Mouse (Mus musculus): ENCODE results near the gene Iqgap2. TPM values are rescaled to one million over a fixed set of nuclear protein-coding genes. Genes with fewer than 3 reads are reported as not detected.

The Iqgap2 gene
- polyA plus RNA-seq, 1 experiment from 2014 or later: 3.8 TPM

DNA sequence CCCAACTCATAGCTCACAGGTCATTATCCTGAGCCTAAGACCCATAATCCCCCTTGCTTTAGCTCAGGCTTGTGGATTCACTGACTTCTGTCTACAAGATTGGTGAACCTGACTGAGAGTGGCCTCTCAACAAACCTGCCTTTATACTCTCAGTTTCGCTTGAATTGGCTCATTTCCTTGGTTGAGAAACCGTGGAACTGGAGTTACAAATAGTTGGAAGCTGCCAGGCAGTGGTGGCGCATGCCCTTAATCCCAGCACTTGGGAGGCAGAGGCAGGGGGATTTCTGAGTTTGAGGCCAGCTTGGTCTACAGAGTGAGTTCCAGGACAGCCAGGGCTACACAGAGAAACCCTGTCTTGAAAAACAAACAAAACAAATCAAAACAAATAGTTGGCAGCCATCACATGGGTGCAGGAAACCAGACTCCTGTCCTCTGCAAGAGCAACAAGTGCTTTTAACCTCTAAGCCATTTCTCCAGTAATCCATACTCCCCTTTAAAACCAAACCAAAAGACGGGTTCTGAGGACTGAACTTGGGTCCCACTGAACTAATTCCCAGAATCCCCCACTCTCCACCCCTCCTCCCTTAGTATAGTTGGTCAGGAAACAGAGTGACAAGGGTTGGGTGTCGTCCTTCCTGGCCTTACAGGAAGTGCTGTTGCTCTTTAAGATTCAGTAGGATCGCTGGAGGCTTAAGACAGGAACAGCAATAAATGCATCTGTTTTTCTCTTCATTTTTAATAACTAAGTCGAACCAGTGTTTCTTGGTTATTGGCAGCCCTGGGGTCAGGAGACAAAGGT is 239.7 kb downstream of the Iqgap2 start:
- no peak for DNase-seq (ENCODE audit: low spot score)
- Histone ChIP-seq H3K27ac (no peak overlapping the region), H3K9ac (no peak overlapping the region), H3K4me1 (replicated peaks; ENCODE audit: control insufficient read depth, insufficient read depth, low read length) (no peaks in the 10 kb centered on the region), H3K4me3 (replicated peaks; ENCODE audit: low read length) (no peak overlapping the region), H3K4me2 (replicated peaks) (no peak overlapping the region), H3K27me3 (ENCODE audit: control insufficient read depth, insufficient read depth, low read length) (no peaks in the 10 kb centered on the region), H3K9me3 (ENCODE audit: control insufficient read depth, low read length) (no peaks in the 10 kb centered on the region), H3K36me3 (replicated peaks; ENCODE audit: control insufficient read depth, insufficient read depth) (no peaks in the 10 kb centered on the region)
- 85% methylated on average over 7 of the region's 7 CpGs for WGBS
- ATAC-seq (ENCODE audit: low FRiP score): no peak

DNA sequence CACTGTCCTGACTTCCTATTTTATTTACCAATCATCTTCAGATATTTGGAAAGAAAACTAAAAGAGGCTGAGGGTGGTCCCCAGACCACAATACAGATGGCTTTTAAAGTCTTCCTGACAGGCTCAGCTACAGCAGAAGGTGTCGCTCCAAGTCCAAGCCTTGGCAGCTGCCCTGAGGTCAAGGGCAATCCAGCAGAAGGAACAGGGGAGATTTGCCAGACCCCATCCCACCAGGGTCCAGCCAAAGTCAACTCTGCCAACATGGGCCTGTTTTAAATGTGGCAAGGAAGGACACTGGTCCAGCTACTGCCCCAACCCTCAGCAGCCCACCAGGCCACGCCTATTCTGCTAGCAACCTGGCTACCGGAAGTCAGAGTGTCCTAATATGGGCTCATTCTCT is 241.8 kb downstream of the Iqgap2 start:
- no peaks in the 10 kb centered on the region for H3K27me3 ChIP-seq (ENCODE audit: control insufficient read depth, insufficient read depth, low read length)
- no peak overlapping the region for H3K4me3 ChIP-seq (replicated peaks; ENCODE audit: low read length)
- no peaks in the 10 kb centered on the region for H3K36me3 ChIP-seq (replicated peaks; ENCODE audit: control insufficient read depth, insufficient read depth)
- WGBS: 98% methylated on average over 3 of the region's 3 CpGs
- no peak overlapping the region for H3K27ac ChIP-seq
- H3K4me1 ChIP-seq (replicated peaks; ENCODE audit: control insufficient read depth, insufficient read depth, low read length): no peaks in the 10 kb centered on the region
- DNase-seq (ENCODE audit: low spot score) (no peak), ATAC-seq (ENCODE audit: low FRiP score) (no peak)
- no peaks in the 10 kb centered on the region for H3K9me3 ChIP-seq (ENCODE audit: control insufficient read depth, low read length)
- H3K4me2 ChIP-seq (replicated peaks): no peak overlapping the region
- no peak overlapping the region for H3K9ac ChIP-seq

DNA sequence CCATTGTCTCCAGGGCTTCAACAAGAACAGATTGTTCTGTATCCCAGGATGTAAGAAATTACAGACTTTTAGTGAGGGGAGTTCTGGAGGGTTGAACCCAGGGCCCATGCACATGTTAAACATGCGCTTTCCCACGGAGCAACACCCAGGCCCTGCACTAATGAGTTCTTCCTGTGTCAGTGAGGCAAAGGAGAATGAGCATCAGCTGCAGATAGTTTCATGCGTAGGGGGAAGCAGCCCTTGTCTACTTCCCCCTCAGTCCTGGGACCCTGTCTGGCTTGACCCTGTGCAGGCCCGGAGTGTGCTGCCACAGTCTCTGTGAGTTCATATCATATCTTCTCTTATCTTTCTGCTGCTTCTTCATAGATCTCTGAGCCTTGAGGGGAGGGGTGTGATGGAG is 244.5 kb downstream of the Iqgap2 start:
- DNase-seq (ENCODE audit: low spot score): no peak
- Histone ChIP-seq H3K36me3 (replicated peaks; ENCODE audit: control insufficient read depth, insufficient read depth) (no peaks in the 10 kb centered on the region), H3K27ac (no peak overlapping the region), H3K4me2 (replicated peaks) (no peak overlapping the region), H3K4me3 (replicated peaks; ENCODE audit: low read length) (no peak overlapping the region), H3K9ac (no peak overlapping the region), H3K9me3 (ENCODE audit: control insufficient read depth, low read length) (no peaks in the 10 kb centered on the region), H3K4me1 (replicated peaks; ENCODE audit: control insufficient read depth, insufficient read depth, low read length) (peaks cover 4% of the 10 kb centered on the region; the same call in 1 of the 2 replicates), H3K27me3 (ENCODE audit: control insufficient read depth, insufficient read depth, low read length) (no peaks in the 10 kb centered on the region)
- ATAC-seq (ENCODE audit: low FRiP score): no peak
- 88% methylated on average over 4 of the region's 4 CpGs for WGBS

DNA sequence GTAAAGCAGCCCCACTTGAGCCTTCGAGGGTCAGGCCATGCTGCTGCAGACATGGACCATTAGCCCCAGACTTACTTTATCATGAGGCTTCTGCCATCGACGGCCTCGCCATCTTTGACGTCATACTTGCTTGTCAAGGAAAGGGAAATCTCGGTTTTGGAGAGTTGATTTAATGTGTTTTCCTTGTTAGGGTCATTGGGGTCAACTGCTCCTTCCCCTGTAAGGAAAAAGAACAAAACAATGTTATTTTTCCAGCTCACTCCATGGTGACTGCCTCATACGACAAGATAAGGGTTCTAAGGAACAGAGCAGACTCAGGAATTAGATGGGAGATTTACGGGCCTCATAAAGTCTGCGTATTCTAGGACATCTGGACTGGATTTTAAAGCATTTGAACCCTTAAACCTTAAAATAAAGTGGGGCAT is 245.0 kb downstream of the Iqgap2 start:
- Histone ChIP-seq H3K9ac (no peak overlapping the region), H3K4me2 (replicated peaks) (no peak overlapping the region), H3K27me3 (ENCODE audit: control insufficient read depth, insufficient read depth, low read length) (no peaks in the 10 kb centered on the region), H3K36me3 (replicated peaks; ENCODE audit: control insufficient read depth, insufficient read depth) (no peaks in the 10 kb centered on the region), H3K4me1 (replicated peaks; ENCODE audit: control insufficient read depth, insufficient read depth, low read length) (peaks cover 4% of the 10 kb centered on the region; the same call in 1 of the 2 replicates), H3K9me3 (ENCODE audit: control insufficient read depth, low read length) (no peaks in the 10 kb centered on the region), H3K4me3 (replicated peaks; ENCODE audit: low read length) (no peak overlapping the region), H3K27ac (no peak overlapping the region)
- ATAC-seq (ENCODE audit: low FRiP score) (no peak), DNase-seq (ENCODE audit: low spot score) (no peak)
- WGBS: 72% methylated on average over 9 of the region's 9 CpGs

DNA sequence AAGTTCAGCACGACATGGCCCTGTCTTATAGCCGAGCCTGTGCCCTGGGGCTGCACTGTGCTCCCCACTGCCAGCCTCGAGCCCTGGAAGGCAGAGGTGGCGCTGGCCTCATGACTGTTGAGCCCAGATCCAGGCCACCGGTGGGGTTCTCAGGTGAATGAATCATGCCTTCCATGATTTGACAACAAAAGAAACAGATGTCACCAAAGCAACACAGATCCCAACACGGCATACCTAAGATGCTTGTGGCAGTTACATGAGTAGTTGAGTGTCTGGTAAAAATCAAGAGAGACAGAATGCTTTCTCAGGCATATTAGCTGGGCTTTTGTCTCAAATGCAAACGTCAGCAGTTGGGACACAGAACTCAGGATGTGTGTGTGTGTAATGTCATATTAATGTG is 248.0 kb downstream of the Iqgap2 start:
- no peak overlapping the region for H3K9ac ChIP-seq
- H3K27me3 ChIP-seq (ENCODE audit: control insufficient read depth, insufficient read depth, low read length): no peaks in the 10 kb centered on the region
- H3K9me3 ChIP-seq (ENCODE audit: control insufficient read depth, low read length): no peaks in the 10 kb centered on the region
- no peak overlapping the region for H3K4me2 ChIP-seq (replicated peaks)
- ATAC-seq (ENCODE audit: low FRiP score) (no peak), DNase-seq (ENCODE audit: low spot score) (no peak)
- no peaks in the 10 kb centered on the region for H3K36me3 ChIP-seq (replicated peaks; ENCODE audit: control insufficient read depth, insufficient read depth)
- H3K4me1 ChIP-seq (replicated peaks; ENCODE audit: control insufficient read depth, insufficient read depth, low read length): peaks cover 16% of the 10 kb centered on the region
- no peak overlapping the region for H3K27ac ChIP-seq
- WGBS: 72% methylated on average over 7 of the region's 7 CpGs
- no peak overlapping the region for H3K4me3 ChIP-seq (replicated peaks; ENCODE audit: low read length)

DNA sequence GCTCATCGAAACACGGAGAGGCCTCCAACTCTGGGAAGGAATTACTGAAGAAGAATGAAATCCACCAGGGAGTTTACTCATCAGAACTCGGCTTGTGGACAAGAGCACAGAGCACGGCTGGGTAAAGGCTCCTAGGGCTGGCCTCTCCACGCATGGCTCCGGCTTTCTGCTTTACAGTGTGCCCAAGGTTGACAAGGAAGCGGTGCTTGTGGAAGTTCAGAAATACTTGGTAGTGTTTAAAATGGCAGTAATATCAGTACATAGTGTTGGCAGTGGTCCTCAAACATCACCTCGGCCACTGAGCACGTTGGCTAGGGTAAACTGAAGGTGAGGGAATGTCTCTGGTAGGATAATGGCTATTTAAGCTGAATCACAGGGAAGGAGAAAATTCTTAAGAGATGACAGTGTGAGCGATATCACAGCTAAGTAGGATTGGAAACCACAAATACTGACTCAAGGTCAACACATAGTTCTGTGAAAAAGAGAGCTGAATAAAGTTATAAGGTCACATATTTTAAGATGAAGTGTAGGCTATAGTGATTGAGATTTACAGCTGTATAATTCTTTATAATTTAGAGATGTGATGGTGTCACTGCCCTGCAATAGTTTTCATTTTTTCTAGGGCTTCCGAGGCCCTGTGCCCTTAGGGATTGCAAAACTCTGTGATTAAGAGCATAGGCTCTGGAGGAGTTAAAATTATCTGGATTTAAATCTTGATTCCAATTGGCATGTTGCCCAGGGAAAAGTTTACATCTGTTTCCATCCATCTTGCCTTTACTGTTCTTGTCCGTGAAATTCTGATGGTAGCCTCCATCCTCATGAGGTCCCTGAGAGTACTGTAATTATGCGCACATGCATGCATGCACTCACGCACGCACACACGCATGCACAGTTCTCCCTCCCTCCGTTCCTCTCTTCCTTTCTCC is 250.4 kb downstream of the Iqgap2 start:
- Histone ChIP-seq H3K4me2 (replicated peaks) (no peak overlapping the region), H3K27ac (no peak overlapping the region), H3K4me1 (replicated peaks; ENCODE audit: control insufficient read depth, insufficient read depth, low read length) (peaks cover 18% of the 10 kb centered on the region), H3K36me3 (replicated peaks; ENCODE audit: control insufficient read depth, insufficient read depth) (no peaks in the 10 kb centered on the region), H3K27me3 (ENCODE audit: control insufficient read depth, insufficient read depth, low read length) (no peaks in the 10 kb centered on the region), H3K9ac (no peak overlapping the region), H3K9me3 (ENCODE audit: control insufficient read depth, low read length) (no peaks in the 10 kb centered on the region), H3K4me3 (replicated peaks; ENCODE audit: low read length) (no peak overlapping the region)
- WGBS: 92% methylated on average over 17 of the region's 17 CpGs
- DNase-seq (ENCODE audit: low spot score) (no peak), ATAC-seq (ENCODE audit: low FRiP score) (no peak)

DNA sequence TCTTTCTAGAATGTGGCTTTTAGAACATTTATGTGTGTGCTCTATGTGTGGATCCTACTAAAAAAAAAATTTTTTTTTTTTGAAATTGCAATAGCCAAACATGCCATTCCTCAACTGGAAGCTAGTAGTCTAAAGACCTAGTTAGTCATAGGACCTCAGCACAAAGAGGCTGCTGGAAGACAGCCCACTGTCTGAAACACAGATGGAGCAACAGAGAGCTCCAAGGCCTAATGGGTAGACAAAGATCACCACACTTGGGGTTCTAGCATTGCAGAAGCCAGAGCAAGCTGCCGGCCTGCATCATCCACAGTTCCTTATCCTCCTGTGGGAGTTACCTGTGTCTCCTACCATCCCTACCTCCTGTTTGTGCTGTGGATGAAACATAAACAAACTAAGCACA is 251.3 kb downstream of the Iqgap2 start:
- Histone ChIP-seq H3K9ac (no peak overlapping the region), H3K36me3 (replicated peaks; ENCODE audit: control insufficient read depth, insufficient read depth) (no peaks in the 10 kb centered on the region), H3K9me3 (ENCODE audit: control insufficient read depth, low read length) (no peaks in the 10 kb centered on the region), H3K4me1 (replicated peaks; ENCODE audit: control insufficient read depth, insufficient read depth, low read length) (peaks cover 18% of the 10 kb centered on the region), H3K27ac (no peak overlapping the region), H3K4me2 (replicated peaks) (no peak overlapping the region), H3K27me3 (ENCODE audit: control insufficient read depth, insufficient read depth, low read length) (no peaks in the 10 kb centered on the region), H3K4me3 (replicated peaks; ENCODE audit: low read length) (no peak overlapping the region)
- ATAC-seq (ENCODE audit: low FRiP score) (no peak), DNase-seq (ENCODE audit: low spot score) (no peak)
- WGBS: 67% methylated on average over 1 of the region's 1 CpGs

DNA sequence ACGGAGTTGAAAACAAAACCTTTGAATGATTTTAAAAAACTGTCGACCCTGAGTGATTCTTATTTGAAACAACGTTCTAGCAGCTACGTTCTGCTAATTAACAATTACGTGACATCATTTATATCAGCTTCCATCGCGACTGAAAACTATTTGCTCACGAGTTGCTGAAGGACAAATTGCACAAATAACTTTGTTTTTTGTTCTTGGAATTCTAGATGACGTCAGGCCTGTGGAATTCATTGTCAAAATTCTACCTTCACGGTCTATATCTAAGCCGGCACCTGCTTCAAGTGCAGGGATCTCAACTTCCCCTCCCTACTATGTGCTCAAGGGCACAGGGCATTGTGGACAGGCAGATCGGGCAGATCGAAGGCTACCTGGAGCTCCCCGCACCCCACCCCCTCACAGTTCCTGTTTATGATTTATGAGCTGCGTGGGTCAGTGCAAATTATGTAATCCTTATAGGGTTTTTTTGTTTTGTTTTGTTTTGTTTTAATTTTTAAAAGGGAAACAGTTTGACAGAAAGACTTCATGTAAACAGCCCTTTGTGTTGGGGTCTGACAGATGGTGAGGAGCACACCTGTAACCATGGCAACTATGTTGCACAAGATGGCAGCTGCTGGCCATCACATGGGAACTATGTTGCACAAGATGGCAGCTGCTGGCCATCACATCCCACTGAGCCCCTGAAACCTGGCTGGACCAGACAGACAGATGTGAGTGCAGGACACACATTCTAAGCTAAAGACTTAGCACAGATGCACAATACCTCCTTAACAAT is 252.2 kb downstream of the Iqgap2 start:
- H3K27ac ChIP-seq: peak overlapping the region; percentile 65; the same call in 1 of the 2 replicates
- peaks cover 18% of the 10 kb centered on the region for H3K4me1 ChIP-seq (replicated peaks; ENCODE audit: control insufficient read depth, insufficient read depth, low read length)
- no peaks in the 10 kb centered on the region for H3K9me3 ChIP-seq (ENCODE audit: control insufficient read depth, low read length)
- DNase-seq (ENCODE audit: low spot score) (peak; percentile 64), ATAC-seq (ENCODE audit: low FRiP score) (peak; percentile 55; the same call in 1 of the 2 replicates)
- no peaks in the 10 kb centered on the region for H3K27me3 ChIP-seq (ENCODE audit: control insufficient read depth, insufficient read depth, low read length)
- H3K4me2 ChIP-seq (replicated peaks): no peak overlapping the region
- no peak overlapping the region for H3K9ac ChIP-seq
- H3K4me3 ChIP-seq (replicated peaks; ENCODE audit: low read length): no peak overlapping the region
- WGBS: 68% methylated on average over 15 of the region's 15 CpGs
- H3K36me3 ChIP-seq (replicated peaks; ENCODE audit: control insufficient read depth, insufficient read depth): no peaks in the 10 kb centered on the region

DNA sequence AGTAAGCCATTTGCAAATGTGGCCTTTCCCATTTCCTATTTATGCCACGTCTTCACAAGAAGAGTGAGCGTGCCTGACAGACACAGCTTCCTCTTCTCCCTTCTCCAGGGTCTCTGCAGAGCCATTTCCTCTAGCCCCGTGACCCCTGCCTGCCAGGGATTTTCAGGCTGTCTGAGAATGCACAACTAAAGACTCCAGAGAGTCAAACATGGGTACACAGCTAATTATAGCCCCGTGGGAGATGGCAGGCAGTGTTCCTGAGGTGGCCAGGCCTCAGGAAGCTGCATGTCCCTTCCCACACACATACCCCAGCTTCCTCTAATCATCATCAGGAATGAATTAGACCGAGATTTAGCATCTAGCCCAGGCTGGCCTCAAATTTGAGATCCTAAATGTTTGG is 252.8 kb downstream of the Iqgap2 start:
- ATAC-seq (ENCODE audit: low FRiP score) (peak; percentile 51; the same call in 1 of the 2 replicates), DNase-seq (ENCODE audit: low spot score) (no peak)
- H3K27me3 ChIP-seq (ENCODE audit: control insufficient read depth, insufficient read depth, low read length): no peaks in the 10 kb centered on the region
- H3K4me3 ChIP-seq (replicated peaks; ENCODE audit: low read length): no peak overlapping the region
- 34% methylated on average over 5 of the region's 5 CpGs for WGBS
- H3K9me3 ChIP-seq (ENCODE audit: control insufficient read depth, low read length): no peaks in the 10 kb centered on the region
- peak overlapping the region; percentile 65; the same call in 1 of the 2 replicates for H3K27ac ChIP-seq
- no peak overlapping the region for H3K9ac ChIP-seq
- H3K4me1 ChIP-seq (replicated peaks; ENCODE audit: control insufficient read depth, insufficient read depth, low read length): peaks cover 18% of the 10 kb centered on the region
- H3K4me2 ChIP-seq (replicated peaks): no peak overlapping the region
- no peaks in the 10 kb centered on the region for H3K36me3 ChIP-seq (replicated peaks; ENCODE audit: control insufficient read depth, insufficient read depth)
